Mouse (Mus musculus): ENCODE results near the gene Actr6.

The Actr6 gene

DNA sequence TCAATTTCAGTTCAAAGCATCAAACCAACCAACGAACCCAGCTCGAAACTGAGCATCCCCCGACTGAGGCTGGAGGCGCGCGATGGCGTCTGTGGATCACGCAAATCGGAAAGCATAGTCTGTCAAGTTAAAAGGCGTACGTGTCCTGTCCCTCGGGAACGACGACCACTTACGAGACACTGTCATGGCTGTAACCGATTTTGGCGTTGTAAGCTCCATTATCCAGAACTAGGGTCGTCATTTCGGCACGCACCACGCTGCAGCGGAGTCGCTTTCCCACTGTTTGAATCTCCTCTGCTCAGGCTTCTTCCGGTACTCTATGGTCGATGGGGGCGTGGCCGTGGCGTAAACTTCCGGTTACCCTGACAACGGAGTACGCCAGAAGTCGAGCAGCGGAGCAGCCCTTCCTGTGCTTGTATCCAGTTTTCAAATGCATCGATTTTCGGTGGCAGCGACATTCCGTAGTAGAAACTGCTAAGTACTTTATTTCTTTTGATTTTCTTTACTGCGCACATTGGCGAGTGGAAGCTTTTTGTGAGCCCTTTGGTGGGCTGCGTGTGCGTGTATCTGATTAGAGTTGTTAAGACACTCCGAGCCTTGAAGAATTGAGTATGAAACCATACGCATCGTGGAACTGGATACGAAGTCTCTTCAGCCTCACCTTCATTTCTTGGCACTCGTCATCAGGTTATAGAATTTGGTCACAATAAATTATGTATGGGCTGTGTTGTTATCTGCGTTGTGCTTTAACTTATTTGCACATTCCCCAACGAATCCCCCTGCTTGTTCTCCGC lies at the start of gene Actr6:
Actr6 (minus strand) TSS at position 295 of the 794 bp plus-strand sequence.
- DNase-seq (ENCODE audit: low read depth in 1 of 2, low spot score in 2 of 2) = peak; percentile 76 to 86

- no peak for DNase-seq (ENCODE audit: low read depth in 1 of 2, low spot score in 2 of 2)
These were observed 43.9 kb upstream of the Actr6 start for GRCm38 (mm10) chr10:89776029-89776428.

DNA sequence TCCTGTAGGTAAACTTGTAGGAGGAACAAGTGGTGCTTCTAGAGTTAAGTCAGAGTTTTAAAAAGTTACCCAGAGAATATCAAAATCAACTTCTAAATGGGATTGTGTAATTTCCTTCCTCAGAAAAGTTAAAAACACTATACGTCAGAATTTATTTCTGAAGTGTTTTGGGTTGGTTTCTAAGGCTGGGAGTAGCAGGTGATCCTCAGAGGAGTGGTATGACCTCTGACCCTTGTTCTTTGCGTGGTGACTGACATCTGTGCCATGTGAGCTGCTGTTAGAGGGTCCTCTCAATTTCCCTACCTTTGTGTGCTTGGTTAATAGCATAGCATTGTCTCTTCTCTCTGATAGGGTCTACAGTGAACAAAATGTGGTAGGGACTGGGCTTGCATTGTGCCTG lies 39.8 kb upstream of the Actr6 start:
- DNase-seq (ENCODE audit: low read depth in 1 of 2, low spot score in 2 of 2) = no peak

DNA sequence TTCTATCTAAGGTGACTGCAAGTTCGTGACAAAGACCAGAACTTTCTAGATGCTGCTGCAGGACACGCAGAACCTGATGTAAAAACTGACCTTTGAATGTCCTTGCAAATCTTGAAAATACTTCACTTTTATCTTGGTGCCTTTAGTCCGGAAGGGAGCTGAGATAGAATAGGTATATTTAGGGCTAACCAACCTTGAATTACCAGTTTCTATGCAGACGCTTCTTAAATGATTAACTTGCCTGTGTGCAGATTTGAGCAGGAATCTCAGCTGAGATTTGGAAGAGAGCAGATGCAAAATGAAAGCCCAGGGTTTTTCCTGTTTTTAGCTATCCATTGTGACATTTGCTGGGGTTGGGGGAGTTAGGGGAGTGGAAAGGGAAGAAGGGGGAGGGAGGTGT lies 37.0 kb upstream of the Actr6 start:
- DNase-seq (ENCODE audit: low read depth in 1 of 2, low spot score in 2 of 2) = no peak

- DNase-seq (ENCODE audit: low read depth in 1 of 2, low spot score in 2 of 2) = no peak
These were observed 36.4 kb upstream of the Actr6 start for GRCm38 (mm10) chr10:89768352-89769020.

DNA sequence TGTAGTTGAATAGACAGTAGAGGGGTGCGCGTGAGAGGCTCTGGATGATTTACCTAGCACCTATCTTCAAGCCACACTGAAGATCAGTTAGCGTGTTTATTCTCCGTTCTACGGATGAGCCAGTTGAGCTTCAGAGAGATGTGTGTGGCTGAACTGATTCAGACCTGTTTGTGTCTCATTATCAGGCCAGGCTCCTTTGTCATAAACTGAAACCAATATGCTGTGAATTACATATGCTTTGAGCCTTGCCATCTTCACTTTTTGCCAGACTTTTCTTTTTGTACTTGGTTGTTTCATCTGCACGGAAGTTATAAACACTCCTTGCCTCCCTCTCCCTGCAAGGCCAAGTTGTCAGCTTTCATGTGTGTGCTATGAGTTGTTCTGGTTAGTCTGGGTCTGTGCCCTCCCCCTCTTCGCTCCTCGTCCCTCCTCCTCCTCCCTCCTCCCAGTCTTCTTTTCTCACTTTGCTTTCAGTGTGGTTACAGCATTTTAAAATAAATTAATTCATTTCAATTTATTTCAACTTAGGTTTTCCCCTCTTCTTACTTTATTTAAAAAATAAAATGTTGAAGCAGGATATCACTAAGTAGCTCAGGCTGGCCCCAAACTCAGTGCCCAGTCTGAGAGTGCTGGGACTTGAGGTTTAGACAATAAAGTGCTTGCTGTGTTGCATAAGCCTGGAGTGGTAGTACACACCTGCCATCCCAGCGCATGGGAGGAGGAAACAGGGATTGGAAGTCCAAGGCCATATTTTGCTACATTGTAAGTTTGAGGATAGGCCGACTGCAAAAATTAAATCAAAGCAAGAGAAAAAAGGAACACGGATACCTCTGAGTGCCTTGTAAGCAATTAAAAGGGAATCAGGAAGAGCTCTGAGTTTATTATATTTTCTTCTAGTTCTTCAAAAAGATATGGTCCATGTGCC lies 34.0 kb upstream of the Actr6 start:
- DNase-seq (ENCODE audit: low read depth in 1 of 2, low spot score in 2 of 2) = no peak

- DNase-seq (ENCODE audit: low read depth in 1 of 2, low spot score in 2 of 2) = no peak
These were observed 32.5 kb upstream of the Actr6 start for GRCm38 (mm10) chr10:89764457-89765121.

DNA sequence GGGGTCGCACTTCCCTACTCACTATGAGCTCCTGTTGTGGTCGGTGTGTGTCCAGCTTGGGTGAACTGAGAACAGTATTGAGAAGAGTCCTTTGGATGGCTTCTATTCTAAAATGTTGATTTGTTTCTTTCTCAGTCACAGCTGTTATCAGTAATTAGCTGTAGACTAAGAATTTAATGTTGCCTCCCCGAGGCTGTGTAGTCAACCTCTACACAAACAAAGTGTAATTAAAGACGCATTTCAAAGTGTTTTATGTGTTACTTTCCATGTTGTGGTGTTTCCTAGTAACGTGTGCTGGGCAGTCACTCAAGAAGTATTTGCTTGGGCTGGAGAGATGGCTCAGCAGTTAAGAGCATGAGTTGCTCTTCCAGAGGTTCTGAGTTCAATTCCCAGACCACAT lies 28.7 kb upstream of the Actr6 start:
- no peak for DNase-seq (ENCODE audit: low read depth in 1 of 2, low spot score in 2 of 2)

- DNase-seq (ENCODE audit: low read depth in 1 of 2, low spot score in 2 of 2) = no peak
These were observed 23.1 kb upstream of the Actr6 start for GRCm38 (mm10) chr10:89755231-89755630.

DNA sequence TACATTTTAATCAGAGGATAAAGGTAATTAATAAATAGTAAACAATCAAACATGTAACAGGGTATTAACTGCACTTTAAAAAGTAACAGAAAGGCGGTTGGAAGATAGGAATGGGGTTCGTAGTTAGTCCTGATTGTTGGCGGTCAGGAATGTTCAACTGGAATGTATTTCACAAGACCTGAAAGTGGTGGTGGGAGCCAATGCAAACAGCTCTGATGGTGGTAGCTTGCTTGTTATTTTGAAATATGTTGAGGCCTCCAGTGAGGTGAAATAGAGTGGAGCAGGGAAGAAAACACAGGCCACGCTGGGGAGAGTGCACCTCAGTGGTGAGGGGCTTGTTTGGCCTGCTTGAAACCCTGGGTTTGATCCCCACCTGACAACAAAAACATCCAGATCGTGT lies 19.0 kb upstream of the Actr6 start:
- DNase-seq (ENCODE audit: low read depth in 1 of 2, low spot score in 2 of 2) = no peak

- no peak for DNase-seq (ENCODE audit: low read depth in 1 of 2, low spot score in 2 of 2)
These were observed 16.5 kb upstream of the Actr6 start for GRCm38 (mm10) chr10:89748619-89749018.

DNA sequence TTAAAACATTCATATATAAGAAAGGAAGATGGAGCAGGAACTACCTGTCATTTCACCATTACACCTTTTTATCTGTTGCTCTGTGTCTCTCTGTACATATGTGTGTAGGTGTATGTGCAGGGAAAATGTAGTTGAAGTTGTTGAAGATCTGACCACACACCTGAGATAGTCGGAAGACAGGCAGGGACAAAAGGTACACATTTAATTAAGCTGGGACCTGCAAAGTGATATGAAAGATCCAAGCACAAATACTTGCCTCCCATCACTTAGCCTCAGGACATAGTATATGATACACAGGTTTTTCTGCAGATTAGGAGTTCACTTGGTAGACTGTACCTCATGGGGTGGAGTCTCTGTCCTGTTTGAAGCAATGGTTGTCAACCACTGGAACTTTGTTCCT lies 15.8 kb upstream of the Actr6 start:
- no peak for DNase-seq (ENCODE audit: low read depth in 1 of 2, low spot score in 2 of 2)

DNA sequence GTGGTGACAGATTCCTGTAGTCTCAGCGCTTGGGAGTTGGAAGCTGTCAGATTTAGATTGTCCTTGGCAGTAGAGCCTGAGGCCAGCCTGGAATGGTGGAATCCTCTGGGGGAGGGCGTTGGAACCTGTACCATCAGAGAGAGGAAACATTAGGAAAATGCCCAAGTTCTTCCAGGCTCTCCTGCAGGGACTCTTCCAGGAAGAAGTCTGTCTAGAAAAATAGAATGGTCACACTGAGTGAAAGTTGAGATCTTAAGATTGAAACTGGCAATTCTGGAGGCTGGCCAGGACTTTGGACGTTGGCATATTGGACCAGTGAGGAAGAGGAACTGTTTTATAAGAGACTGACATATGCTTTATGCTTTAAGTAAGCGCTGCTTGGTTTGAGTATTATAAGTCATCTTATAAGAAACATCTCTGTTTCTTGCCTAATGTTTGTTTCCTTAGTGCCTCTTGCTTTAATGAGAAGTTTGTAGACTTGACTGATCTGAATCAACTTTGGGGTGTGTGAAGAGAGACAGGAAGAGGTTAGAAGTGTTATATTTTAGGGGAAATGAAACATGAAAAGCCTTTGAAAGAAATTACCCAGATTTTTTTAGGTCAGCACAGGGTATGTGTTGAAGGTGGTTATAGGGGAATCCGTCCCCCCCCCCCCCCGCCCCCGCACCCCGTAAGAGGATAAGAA lies 15.3 kb upstream of the Actr6 start:
- DNase-seq (ENCODE audit: low read depth in 1 of 2, low spot score in 2 of 2) = no peak

GRCm38 (mm10) chr10:89746581-89746980 lies 14.5 kb upstream of the Actr6 start:
- no peak for DNase-seq (ENCODE audit: low read depth in 1 of 2, low spot score in 2 of 2)

DNA sequence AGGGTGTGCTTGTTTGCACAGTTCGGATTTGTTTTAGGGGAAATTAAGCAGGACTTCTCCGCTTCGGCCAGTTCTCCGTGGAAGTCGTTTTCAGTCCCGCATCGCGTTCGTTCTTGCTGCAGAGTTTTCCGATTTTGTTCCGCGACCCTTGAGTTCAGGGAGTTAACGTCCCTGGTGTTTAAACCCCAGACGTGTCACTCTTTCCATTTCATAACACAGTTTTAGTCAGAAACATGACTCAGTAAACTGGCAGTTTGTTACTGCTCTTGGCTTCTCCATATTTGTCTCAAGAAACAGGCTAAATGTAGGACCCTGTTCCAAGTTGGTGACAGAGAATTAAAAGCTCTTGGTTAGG lies 13.5 kb upstream of the Actr6 start:
- DNase-seq (ENCODE audit: low read depth in 1 of 2, low spot score in 2 of 2) = no peak

DNA sequence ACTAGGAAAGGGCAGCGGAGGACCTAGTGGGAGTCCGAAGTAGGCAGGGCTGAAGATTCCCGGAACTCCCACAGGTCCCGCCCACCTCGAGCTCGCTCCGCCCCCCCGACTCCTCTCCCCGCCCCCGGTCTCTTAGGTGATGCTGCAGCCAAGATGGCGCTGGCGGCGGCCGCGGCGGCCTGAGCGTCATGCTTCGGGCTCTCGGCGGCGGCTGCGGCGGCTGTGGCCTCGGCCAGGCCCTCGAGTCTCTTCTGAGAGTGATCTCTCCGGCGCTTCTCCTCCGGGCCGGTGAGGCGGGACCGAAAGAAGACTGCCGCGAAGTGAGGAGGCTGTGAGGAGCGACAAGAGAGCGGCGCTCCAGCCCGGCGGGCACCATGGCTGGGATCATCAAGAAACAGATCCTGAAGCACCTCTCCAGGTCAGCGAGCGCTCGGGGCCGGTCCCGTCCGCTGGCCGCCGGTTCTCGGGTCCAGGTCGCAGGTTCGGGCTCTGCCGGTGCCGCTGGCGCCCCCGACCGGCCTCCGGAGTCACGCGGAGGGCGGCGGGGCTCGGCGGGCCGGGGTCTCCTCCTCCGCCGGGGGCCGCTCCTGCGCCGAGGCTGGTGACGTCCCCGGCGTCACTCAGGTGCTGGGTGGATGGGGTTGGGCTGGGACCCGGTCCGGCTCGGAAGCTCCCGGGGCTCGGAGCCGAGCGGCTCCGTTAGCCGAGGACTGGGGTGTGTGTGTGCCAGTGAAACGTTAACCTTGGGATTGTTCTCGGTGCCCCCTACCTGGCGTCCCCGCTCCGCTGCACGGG lies 13.0 kb upstream of the Actr6 start, which contains the start of gene Uhrf1bp1l:
Uhrf1bp1l (plus strand) TSS at position 121 of the 795 bp plus-strand sequence.
- DNase-seq (ENCODE audit: low read depth in 1 of 2, low spot score in 2 of 2) = peak; percentile 45 to 74

GRCm38 (mm10) chr10:89744341-89744740 lies 12.2 kb upstream of the Actr6 start:
- DNase-seq (ENCODE audit: low read depth in 1 of 2, low spot score in 2 of 2) = no peak

DNA sequence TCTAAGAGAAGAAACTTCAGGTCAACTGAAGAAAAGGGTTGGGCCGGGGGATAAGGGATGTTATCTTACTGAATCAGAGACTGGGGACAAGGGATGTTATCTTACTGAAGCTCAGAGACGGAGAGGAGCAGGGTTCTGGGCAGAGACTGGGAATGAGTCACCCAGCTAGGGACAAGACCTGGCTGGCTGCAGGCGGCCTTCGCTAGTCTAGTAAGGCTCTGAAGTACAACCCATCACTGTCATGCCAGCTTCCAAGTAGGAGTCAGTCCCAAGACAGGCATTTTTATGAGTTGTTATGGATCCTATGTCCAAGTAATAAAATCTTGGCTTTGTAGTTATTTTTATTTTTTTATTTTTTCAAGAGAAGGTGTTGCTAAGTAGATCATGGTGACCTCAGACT lies 11.2 kb upstream of the Actr6 start:
- DNase-seq (ENCODE audit: low read depth in 1 of 2, low spot score in 2 of 2) = no peak

- DNase-seq (ENCODE audit: low read depth in 1 of 2, low spot score in 2 of 2) = no peak
These were observed 8.9 kb upstream of the Actr6 start for GRCm38 (mm10) chr10:89740995-89741394.

DNA sequence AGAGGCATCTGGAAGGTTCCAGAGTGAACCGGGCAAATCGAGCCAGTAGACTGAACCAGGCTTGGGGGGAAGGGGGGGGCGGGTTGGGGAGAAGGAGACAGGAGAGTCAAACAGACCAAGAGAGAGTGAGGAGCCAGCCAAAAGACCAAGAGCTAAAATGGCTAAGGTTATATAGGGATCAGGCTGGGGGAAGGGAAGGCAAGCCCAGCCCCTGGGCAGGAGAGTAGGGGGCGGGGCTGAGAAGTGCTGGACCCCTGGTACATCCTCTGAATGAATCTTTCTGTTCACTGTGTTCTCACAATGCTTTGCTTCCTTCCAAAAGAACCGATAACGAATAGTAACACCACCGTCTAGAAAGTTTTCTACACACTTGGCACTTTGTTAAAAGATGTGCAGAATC lies 7.6 kb upstream of the Actr6 start:
- no peak for DNase-seq (ENCODE audit: low read depth in 1 of 2, low spot score in 2 of 2)
